Mouse (Mus musculus) layer of hippocampus, adult 8-10 months (tissue): ENCODE results near the gene Pde4c. TPM values are rescaled to one million over a fixed set of nuclear protein-coding genes. Genes with fewer than 3 reads are reported as not detected.

Experiments used
- DNase-seq, 2 experiments: peaks; one replicate each; pipeline ENCODE4 v3.0.0; 2022; ENCODE audit warnings: low spot score in 2 of 2
- total RNA-seq, 4 experiments: library from RNA; stranded (reverse); gene quantifications; 2 replicates each; pipeline ENCODE4 v1.2.4; 2022

Pde4c gene
- total RNA-seq, 4 experiments from 2014 or later, result 1.1 to 2.9 (median 1.5) TPM

DNA sequence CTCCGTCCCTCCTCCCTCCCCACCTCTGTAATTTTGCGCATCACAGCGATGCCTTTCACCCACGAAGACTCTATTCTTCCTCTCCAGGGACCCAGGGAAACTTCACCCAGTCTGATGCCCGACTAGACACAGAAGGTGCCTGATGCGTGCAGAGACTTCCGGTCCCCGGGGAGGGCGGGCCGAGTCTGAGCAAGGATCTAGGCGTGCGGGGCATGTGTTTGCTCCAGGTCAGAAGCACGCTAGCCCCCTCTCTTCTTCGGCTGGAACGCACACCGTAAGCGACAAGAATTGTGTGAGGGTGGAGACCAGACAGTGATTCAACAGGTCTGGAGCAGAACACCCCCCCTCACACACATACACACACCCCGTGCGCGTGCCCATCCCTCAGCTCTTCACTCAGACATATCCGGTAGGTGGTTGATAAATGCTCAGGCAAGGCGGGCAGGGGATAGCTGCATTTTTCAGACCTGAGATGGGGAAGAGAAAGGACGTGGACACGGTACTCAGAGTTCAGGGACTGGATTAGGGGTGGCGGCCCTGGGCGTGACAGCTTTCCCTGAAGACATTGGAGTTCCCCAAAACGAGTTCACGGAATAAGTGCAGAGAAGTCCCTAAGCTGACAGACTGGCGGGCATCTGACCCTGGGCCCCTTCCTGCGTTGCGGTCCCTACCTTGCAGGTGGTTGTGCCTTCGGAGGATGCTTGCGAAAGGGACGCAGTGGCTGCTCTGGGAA lies 42.5 kb downstream of the Pde4c start:
- no peak for DNase-seq

- DNase-seq, result no peak
Measured at GRCm38 (mm10) chr8:70766571-70767440, 43.3 kb downstream of the Pde4c start.

- DNase-seq, result no peak
Measured at GRCm38 (mm10) chr8:70767503-70767902, 44.0 kb downstream of the Pde4c start.

GRCm38 (mm10) chr8:70768231-70768776 lies 44.8 kb downstream of the Pde4c start:
- no peak for DNase-seq

- DNase-seq, result no peak
Measured at GRCm38 (mm10) chr8:70768956-70769355, 45.4 kb downstream of the Pde4c start.

- peak; percentile 90 to 95 for DNase-seq
Measured at GRCm38 (mm10) chr8:70769359-70769758, 45.8 kb downstream of the Pde4c start.

GRCm38 (mm10) chr8:70769858-70770257 lies 46.3 kb downstream of the Pde4c start:
- no peak for DNase-seq

GRCm38 (mm10) chr8:70770748-70771147 lies 47.2 kb downstream of the Pde4c start:
- DNase-seq, result no peak

DNA sequence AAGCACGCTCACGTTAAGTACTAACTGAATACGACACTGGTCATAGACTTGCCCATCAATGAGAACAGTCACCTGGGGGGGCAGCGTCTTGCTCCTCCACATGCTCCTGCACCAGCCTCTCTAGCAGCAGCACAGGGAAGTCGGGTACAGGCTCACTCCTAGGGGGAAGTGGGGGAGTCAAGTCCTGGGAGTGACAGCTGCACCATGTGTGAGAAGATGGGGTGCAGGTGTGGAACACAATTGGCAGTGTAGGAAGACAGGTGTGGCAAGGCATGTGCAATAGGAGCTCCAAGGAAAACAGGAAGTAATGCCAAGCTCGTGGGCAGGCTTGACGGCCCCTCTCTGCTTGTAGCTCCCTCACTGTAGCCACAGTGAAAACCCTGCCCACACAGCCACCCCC lies 47.7 kb downstream of the Pde4c start:
- no peak for DNase-seq

DNA sequence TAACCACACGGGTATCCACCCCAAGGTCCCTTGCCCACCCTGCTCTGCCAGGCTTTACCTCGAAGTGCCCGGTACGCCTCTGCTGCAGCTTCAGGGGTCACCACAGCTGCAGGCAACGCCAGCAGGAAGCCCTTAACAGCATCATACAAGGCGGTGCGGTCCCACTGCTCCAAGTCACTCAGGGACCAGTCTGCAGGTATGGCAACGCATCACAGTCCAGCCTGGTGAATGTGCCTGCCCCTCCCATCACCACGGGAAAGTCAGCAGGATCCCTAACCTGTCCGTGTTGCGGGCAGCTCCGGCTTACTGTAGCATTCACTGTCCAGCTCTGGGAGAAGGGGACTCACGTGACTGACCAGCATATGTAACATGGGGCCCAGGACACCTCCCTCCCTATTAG lies 48.6 kb downstream of the Pde4c start:
- no peak for DNase-seq

DNA sequence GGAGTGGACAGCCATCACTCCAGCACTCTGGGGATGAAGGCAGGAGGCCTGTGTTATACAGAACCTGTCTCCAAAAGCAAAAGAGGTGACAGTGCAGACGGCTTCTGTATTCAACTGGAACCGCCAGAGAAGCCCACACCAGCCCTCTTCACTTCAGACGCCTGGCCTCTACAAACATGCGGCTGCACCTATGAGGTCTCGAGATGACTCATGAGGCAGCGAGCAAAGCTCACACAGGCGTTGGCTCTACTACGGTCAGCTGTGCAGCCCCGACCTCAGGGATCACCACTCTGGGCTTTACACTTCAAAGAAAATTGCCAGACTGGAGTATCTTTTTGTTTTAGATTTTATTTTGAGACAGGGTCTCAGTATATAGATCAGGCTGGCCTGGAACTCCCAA lies 49.4 kb downstream of the Pde4c start:
- no peak for DNase-seq

GRCm38 (mm10) chr8:70773410-70773809 lies 49.9 kb downstream of the Pde4c start:
- DNase-seq, result no peak

GRCm38 (mm10) chr8:70773833-70774232 lies 50.3 kb downstream of the Pde4c start:
- no peak for DNase-seq

- DNase-seq, result no peak
Measured at GRCm38 (mm10) chr8:70774740-70775139, 51.2 kb downstream of the Pde4c start.

GRCm38 (mm10) chr8:70775227-70775626 lies 51.7 kb downstream of the Pde4c start:
- DNase-seq, result no peak

DNA sequence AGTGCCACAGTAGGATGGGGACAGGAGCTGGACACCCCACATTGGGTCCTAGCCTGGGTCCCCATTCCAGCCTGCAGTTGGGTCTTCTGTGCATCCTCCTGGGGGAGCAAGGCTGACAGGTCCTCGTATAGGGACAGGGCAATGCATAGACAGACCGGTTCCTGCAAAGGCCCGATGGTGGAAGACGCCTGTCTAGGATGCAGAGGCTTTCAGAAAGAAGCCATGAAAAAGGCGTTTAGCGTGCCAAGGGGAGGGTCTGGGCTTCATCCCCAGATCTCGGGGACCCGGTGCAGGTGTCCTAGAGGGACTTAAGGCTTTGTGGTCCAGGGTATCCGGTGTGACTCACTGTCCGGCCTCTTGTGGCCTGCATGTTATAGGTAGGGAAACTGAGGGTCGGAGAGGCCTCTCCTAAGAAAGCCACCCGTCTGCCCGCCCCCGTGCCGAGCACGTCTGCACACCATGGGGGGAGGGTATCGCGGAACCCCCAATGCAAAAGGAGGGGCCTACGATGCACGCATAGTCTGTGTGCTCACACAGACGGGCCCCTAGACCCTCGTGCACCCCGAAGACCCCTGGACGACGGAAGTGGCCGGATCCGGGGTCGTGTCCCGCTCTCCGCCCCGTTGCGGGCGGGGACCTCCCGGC lies 52.5 kb downstream of the Pde4c start:
- DNase-seq, result no peak

DNA sequence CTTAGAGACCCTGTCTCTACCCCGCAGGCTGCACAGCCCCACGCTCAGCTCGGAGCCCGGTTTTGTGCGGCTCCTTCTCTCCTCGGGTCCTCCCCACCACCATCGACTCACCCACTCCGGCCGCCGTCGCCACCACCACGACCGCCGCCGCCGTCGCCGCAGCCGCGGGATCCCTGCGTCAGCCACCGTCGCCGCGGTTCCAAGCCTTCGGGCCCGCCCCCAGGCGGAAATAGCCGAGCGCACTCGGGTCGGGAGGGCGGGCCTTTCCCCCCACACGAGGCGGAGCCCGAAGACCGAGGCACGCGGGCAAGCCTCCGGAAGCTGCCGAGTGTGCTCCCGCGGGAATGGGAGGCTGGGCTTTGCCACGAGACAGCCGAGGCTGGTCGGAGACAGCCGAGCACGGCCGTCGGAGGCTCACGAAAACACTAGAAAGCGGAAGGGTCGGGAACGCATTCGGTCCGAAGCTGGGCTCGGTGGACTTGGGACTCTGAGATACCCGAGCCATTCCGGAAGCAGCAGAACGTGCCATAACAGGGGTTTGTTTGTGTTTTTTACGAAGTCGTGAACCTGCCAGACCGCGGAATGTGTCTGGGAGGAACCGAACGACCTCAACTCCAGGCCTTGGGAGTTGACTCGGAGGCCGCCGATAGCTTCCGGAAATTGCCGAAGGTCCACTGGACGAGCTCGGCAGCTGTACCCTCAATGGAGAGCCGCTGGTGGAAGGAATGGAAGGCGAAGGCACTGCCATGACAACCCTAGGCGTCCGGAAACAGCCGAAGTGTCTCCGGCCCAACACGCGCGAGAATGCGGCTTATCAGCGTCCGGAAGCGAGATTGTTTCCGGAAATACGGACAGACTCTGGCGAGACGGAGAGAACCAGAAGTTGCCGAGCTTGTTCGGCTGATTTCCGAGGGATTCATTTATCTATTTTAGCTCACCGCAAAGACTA lies 53.2 kb downstream of the Pde4c start, which contains the start of gene Pik3r2:
Gene Pik3r2 (minus strand): TSS at position 218 of the 949 bp plus-strand sequence.
- peak; percentile 97 for DNase-seq

DNA sequence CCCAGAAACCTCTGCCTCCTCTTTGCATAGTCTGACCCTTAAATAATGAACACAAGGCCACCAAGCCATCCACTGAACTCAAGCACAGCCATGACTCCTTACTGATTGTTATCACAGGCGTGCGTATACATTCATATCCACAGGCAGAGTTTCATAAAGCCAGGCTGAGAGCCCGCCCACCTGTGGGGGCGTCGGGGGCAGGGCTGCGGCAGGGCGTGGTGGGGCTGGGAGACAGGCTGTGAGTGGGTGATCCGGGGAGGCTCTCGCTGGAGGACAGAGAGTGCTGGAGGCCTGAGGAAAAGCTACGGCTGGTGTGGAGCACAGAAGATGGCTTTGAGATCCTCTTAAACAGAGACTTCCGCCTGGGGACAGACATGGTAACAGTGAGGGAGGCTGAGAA lies 56.6 kb downstream of the Pde4c start:
- no peak for DNase-seq

- DNase-seq, result no peak
Measured at GRCm38 (mm10) chr8:70786291-70787050, 63.0 kb downstream of the Pde4c start.

GRCm38 (mm10) chr8:70787051-70787445 lies 63.5 kb downstream of the Pde4c start:
- DNase-seq, result no peak
